ENCODE assay signal across 12 mouse cellular contexts in the genomic region with DNA sequence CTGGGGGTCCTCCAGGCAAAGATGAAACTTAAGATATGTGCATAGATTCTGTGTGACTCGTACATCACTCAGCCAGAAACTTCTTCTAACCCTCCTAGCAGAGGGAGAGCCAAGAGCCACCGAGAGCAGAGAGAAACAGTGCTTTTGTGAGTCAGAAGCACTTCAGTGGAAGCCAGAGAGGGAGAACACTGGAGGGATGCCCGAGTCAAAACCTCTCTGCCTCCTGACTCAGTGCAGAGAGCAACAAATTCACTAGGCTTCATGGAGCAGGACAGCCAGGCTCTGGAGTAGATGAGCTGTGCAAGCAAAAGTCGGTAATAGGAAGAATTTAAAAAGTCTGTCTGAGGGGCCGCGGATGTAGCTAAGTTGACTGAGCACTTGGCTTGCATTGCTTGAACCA.
DNase-seq lines count a peak whose midpoint lies in the region; ATAC-seq and TF ChIP-seq lines count a peak whose summit lies in the region.
"Had no signal": no experiment of that assay in that cellular context is flagged by ENCODE, and none has a peak within 500 bp of the region (broad histone marks: within the 10 kb centered on the region; RNA-seq: fewer than 3 reads in every experiment).

No protein-coding gene starts in this region.

- no peak for TF ChIP-seq EP300 in heart, adult 2 months (IDR thresholded peaks at IDR 0.05; ENCODE audit: insufficient read depth, low read depth, low read length)

- no peaks in the 10 kb centered on the region for H3K4me1 ChIP-seq in heart, adult 2 months (ENCODE audit: control insufficient read depth, insufficient read depth, low read length)
- H3K4me1 ChIP-seq in heart, embryonic 11.5 days (ENCODE audit: control insufficient read depth, insufficient read depth, low read length) = no peaks in the 10 kb centered on the region; the same call in 1 of the 2 replicates
- H3K4me1 ChIP-seq in forebrain, embryonic 14.5 days (ENCODE audit: control insufficient read depth, insufficient read depth, low read length) = no peaks in the 10 kb centered on the region
- peaks cover 16% of the 10 kb centered on the region; the same call in 1 of the 2 replicates for H3K4me1 ChIP-seq in kidney, embryonic 16.5 days (ENCODE audit: insufficient read depth, low read length)

- no peak for TF ChIP-seq CTCF in heart, adult 2 months (IDR thresholded peaks at IDR 0.05)
- no peak for TF ChIP-seq CTCF in gastrocnemius, adult 2 months (IDR thresholded peaks at IDR 0.05)

- H3K9me3 ChIP-seq in heart, embryonic 11.5 days (replicated peaks; ENCODE audit: control insufficient read depth, low read length) = no peaks in the 10 kb centered on the region
- H3K9me3 ChIP-seq in forebrain, embryonic 14.5 days (replicated peaks; ENCODE audit: control insufficient read depth, low read length) = no peaks in the 10 kb centered on the region
- H3K9me3 ChIP-seq in kidney, embryonic 16.5 days (ENCODE audit: low read length) = peaks cover 7% of the 10 kb centered on the region; the same call in 1 of the 2 replicates

- no peak overlapping the region for H3K9ac ChIP-seq in heart, adult 2 months (ENCODE audit: low read depth, low read length)
- no peak overlapping the region for H3K9ac ChIP-seq in heart, embryonic 11.5 days (ENCODE audit: low read depth, low read length)
- H3K9ac ChIP-seq in forebrain, embryonic 14.5 days (ENCODE audit: low read length) = no peak overlapping the region
- no peak overlapping the region for H3K9ac ChIP-seq in kidney, embryonic 16.5 days (replicated peaks; ENCODE audit: low read length)

- H3K27me3 ChIP-seq in heart, adult 2 months (ENCODE audit: control insufficient read depth, insufficient read depth, low read length) = no peaks in the 10 kb centered on the region
- H3K27me3 ChIP-seq in heart, embryonic 11.5 days (ENCODE audit: control insufficient read depth, insufficient read depth, low read length) = no peaks in the 10 kb centered on the region; the same call in 1 of the 2 replicates
- no peaks in the 10 kb centered on the region for H3K27me3 ChIP-seq in forebrain, embryonic 14.5 days (replicated peaks; ENCODE audit: control insufficient read depth, insufficient read depth, low read length)
- 0 out of 2 replicates have a peak, but pooled peaks cover 4% of the 10 kb centered on the region for H3K27me3 ChIP-seq in kidney, embryonic 16.5 days (ENCODE audit: insufficient read depth, low read length)
- H3K27me3 ChIP-seq: CH12.LX had no signal

- H3K36me3 ChIP-seq in heart, adult 2 months (ENCODE audit: control insufficient read depth, insufficient read depth, low read length) = no peaks in the 10 kb centered on the region
- no peaks in the 10 kb centered on the region for H3K36me3 ChIP-seq in heart, embryonic 11.5 days (ENCODE audit: control insufficient read depth, insufficient read depth, low read length)
- H3K36me3 ChIP-seq in forebrain, embryonic 14.5 days (ENCODE audit: control insufficient read depth, insufficient read depth, low read length) = no peaks in the 10 kb centered on the region
- H3K36me3 ChIP-seq in kidney, embryonic 16.5 days (ENCODE audit: insufficient read depth, low read length) = no peaks in the 10 kb centered on the region

- peak; percentile 44 to 52 for DNase-seq in heart, adult 2 months
- DNase-seq in urinary bladder, postnatal 14 days (ENCODE audit: low spot score) = peak; percentile 52
- DNase-seq in urinary bladder, adult 18-20 months (ENCODE audit: low spot score in 2 of 2) = no peak
- peak; percentile 61 for DNase-seq in gastrocnemius, adult 2 months
- no peak for DNase-seq in kidney, postnatal 14 days
- DNase-seq in forebrain, embryonic 14.5 days (ENCODE audit: low spot score) = no peak
- DNase-seq: cerebellum, postnatal 36 days; kidney, adult 2 months; thymus, postnatal 25 days had no signal

- intact Hi-C loops in heart, adult 2 months (cut with DNase I) = no loop called here
- intact Hi-C loops in gastrocnemius, adult 2 months (cut with DNase I) = no loop called here

- H3K4me2 ChIP-seq in heart, embryonic 11.5 days = no peak overlapping the region
- no peak overlapping the region for H3K4me2 ChIP-seq in forebrain, embryonic 14.5 days (ENCODE audit: low read length)
- H3K4me2 ChIP-seq in kidney, embryonic 16.5 days (replicated peaks; ENCODE audit: low read depth, low read length) = no peak overlapping the region

- H3K79me2 ChIP-seq in heart, adult 2 months (replicated peaks; ENCODE audit: control insufficient read depth, insufficient read depth, low read length) = no peaks in the 10 kb centered on the region

- H3K27ac ChIP-seq in heart, adult 2 months = no peak overlapping the region
- no peak overlapping the region for H3K27ac ChIP-seq in heart, embryonic 11.5 days (ENCODE audit: low read depth, low read length)
- no peak overlapping the region for H3K27ac ChIP-seq in gastrocnemius, adult 2 months
- H3K27ac ChIP-seq in forebrain, embryonic 14.5 days (ENCODE audit: low read depth, low read length) = no peak overlapping the region
- no peak overlapping the region for H3K27ac ChIP-seq in kidney, embryonic 16.5 days (ENCODE audit: low read length)

- no peak for TF ChIP-seq POLR2A in heart, adult 2 months (IDR thresholded peaks at IDR 0.05; ENCODE audit: insufficient read depth, low read depth, low read length)

- ATAC-seq in heart, embryonic 11.5 days (replicated peaks; ENCODE audit: insufficient number of reproducible peaks, low FRiP score, low TSS enrichment) = no peak
- ATAC-seq in forebrain, embryonic 14.5 days = no peak
- ATAC-seq in kidney, embryonic 16.5 days (ENCODE audit: low FRiP score, low TSS enrichment) = no peak

- no peak overlapping the region for H3K4me3 ChIP-seq in heart, adult 2 months
- H3K4me3 ChIP-seq in heart, embryonic 11.5 days (ENCODE audit: low read depth, low read length) = no peak overlapping the region
- H3K4me3 ChIP-seq in gastrocnemius, adult 2 months = no peak overlapping the region
- no peak overlapping the region for H3K4me3 ChIP-seq in forebrain, embryonic 14.5 days (ENCODE audit: low read depth, low read length)
- H3K4me3 ChIP-seq in kidney, embryonic 16.5 days (ENCODE audit: low read length) = no peak overlapping the region

- 47% methylated on average over 6 of the region's 6 CpGs for WGBS in heart, adult 2 months
- 47% methylated on average over 6 of the region's 6 CpGs for WGBS in heart, embryonic 11.5 days (ENCODE audit: insufficient replicate concordance)
- WGBS in forebrain, embryonic 14.5 days = 67% methylated on average over 6 of the region's 6 CpGs
- 38% methylated on average over 6 of the region's 6 CpGs for WGBS in kidney, embryonic 16.5 days

Comparison
In these comparisons a context has a peak if more than half of its experiments do, and no peak if none do; other contexts are left out.
1. DNase-seq: peak in heart, adult 2 months (2 of 2), urinary bladder, postnatal 14 days (single experiment) and gastrocnemius, adult 2 months (single experiment); none in urinary bladder, adult 18-20 months (0 of 2), kidney, postnatal 14 days (single experiment) and forebrain, embryonic 14.5 days (single experiment).